Mouse (Mus musculus) heart, embryonic 14.5 days (tissue): ENCODE measurements around the gene Msi2. TPM values are rescaled to one million over a fixed set of nuclear protein-coding genes. Genes with fewer than 3 reads are reported as not detected.

Experiments
- ATAC-seq: fragments of 200-750 bp; cut with Nextera tagmentation; 2 replicates; pipeline ENCODE4 v1.8.0; 2017; ENCODE audit warnings: low read depth, moderate TSS enrichment; ENCODE audit not compliant: insufficient number of reproducible peaks, insufficient read depth, low FRiP score
- H3K27ac ChIP-seq, 2 experiments: fragments of 200-500 bp in 1 of 2; fragments of 300-500 bp in 1 of 2; sonication (generic) in 1 of 2; replicated peaks in 1 of 2; 2 replicates each; pipeline ENCODE4 v1.5.1; 2012 to 2014; ENCODE audit warnings: low read depth in 2 of 2, low read length in 2 of 2, control low read depth in 1 of 2, mild to moderate bottlenecking in 1 of 2, mixed read lengths in 1 of 2; ENCODE audit not compliant: control insufficient read depth in 1 of 2, insufficient read depth in 1 of 2
- H3K27me3 ChIP-seq: fragments of 300-500 bp; sonication (generic); 2 replicates; pipeline ENCODE4 v1.6.1; 2014; ENCODE audit warnings: mild to moderate bottlenecking, low read length, control low read depth; ENCODE audit not compliant: control insufficient read depth, insufficient read depth
- H3K36me3 ChIP-seq: fragments of 300-500 bp; sonication (generic); 2 replicates; pipeline ENCODE4 v1.6.1; 2014; ENCODE audit warnings: mild to moderate bottlenecking, control low read depth, low read length, mixed read lengths; ENCODE audit not compliant: control insufficient read depth, insufficient read depth
- H3K4me1 ChIP-seq, 2 experiments: fragments of 200-500 bp in 1 of 2; fragments of 300-500 bp in 1 of 2; sonication (generic) in 1 of 2; 2 replicates each; pipeline ENCODE4 v1.6.1; 2012 to 2014; ENCODE audit warnings: low read length in 2 of 2, control low read depth in 1 of 2, mixed read lengths in 1 of 2; ENCODE audit not compliant: control insufficient read depth in 2 of 2, insufficient read depth in 2 of 2
- H3K4me2 ChIP-seq: fragments of 300-500 bp; sonication (generic); 2 replicates; pipeline ENCODE4 v1.6.1; 2014; ENCODE audit warnings: mild to moderate bottlenecking, low read length
- H3K4me3 ChIP-seq, 2 experiments: fragments of 200-500 bp in 1 of 2; fragments of 300-500 bp in 1 of 2; sonication (generic) in 1 of 2; 2 replicates each; pipeline ENCODE4 v1.5.1; 2012 to 2014; ENCODE audit warnings: low read length in 2 of 2, mild to moderate bottlenecking in 2 of 2, control low read depth in 1 of 2, low read depth in 1 of 2, moderate library complexity in 1 of 2; ENCODE audit not compliant: control insufficient read depth in 1 of 2, insufficient read depth in 1 of 2
- H3K9ac ChIP-seq: fragments of 300-500 bp; sonication (generic); 2 replicates; pipeline ENCODE4 v1.6.1; 2014; ENCODE audit warnings: mild to moderate bottlenecking, low read length
- H3K9me3 ChIP-seq: fragments of 300-500 bp; sonication (generic); 2 replicates; pipeline ENCODE4 v1.6.1; 2016; ENCODE audit warnings: low read length, control low read depth; ENCODE audit not compliant: control insufficient read depth
- WGBS: fragments of 180-500 bp; shearing (Covaris S2); extraction: QIAGEN DNeasy Blood & Tissue Kit; methylation state at CpG from one replicate; pipeline ENCODE4 v1.1.7; 2014; 5-methylcytosine and 5-hydroxymethylcytosine counted together
- polyA plus RNA-seq: library from polyadenylated mRNA; unstranded; fragments of >200 nt; fragmentation: Nextera tagmentation; extraction: Ambion mirVana; gene quantifications from 2 replicates; pipeline ENCODE4 v1.2.1, GENCODE M21; 2014

Msi2 gene
- polyA plus RNA-seq, 1 experiment from 2014 or later, result 20.9 TPM

GRCm38 (mm10) chr11:88613008-88613407 lies 105.3 kb downstream of the Msi2 start:
- H3K9me3 ChIP-seq, result no peaks in the 10 kb centered on the region
- no peaks in the 10 kb centered on the region for H3K27me3 ChIP-seq
- peaks cover 24 to 62% of the 10 kb centered on the region in 2 experiments for H3K4me1 ChIP-seq
- no peak overlapping the region for H3K4me2 ChIP-seq
- H3K9ac ChIP-seq, result no peak overlapping the region
- 0 out of 4 replicates have a peak overlapping the region, but pooled peaks of 1 of the 2 experiments have one; percentile 33 for H3K27ac ChIP-seq
- no peak for ATAC-seq
- WGBS, result 65% methylated on average over 6 of the region's 6 CpGs
- no peak overlapping the region for H3K4me3 ChIP-seq
- H3K36me3 ChIP-seq, result peaks cover 6% of the 10 kb centered on the region; the same call in 1 of the 2 replicates

- H3K9ac ChIP-seq, result no peak overlapping the region
- H3K4me2 ChIP-seq, result no peak overlapping the region
- peaks cover 33 to 65% of the 10 kb centered on the region in 2 experiments for H3K4me1 ChIP-seq
- 87% methylated on average over 7 of the region's 7 CpGs for WGBS
- no peak for ATAC-seq
- no peak overlapping the region for H3K27ac ChIP-seq
- no peak overlapping the region for H3K4me3 ChIP-seq
- no peaks in the 10 kb centered on the region for H3K9me3 ChIP-seq
- H3K27me3 ChIP-seq, result no peaks in the 10 kb centered on the region
- peaks cover 6% of the 10 kb centered on the region; the same call in 1 of the 2 replicates for H3K36me3 ChIP-seq
These were observed 106.2 kb downstream of the Msi2 start for GRCm38 (mm10) chr11:88612141-88612540.

- Histone ChIP-seq H3K9ac (no peak overlapping the region), H3K27ac (no peak overlapping the region), H3K4me2 (no peak overlapping the region), H3K27me3 (no peaks in the 10 kb centered on the region), H3K4me1 (peaks cover 39 to 78% of the 10 kb centered on the region in 2 experiments), H3K9me3 (no peaks in the 10 kb centered on the region), H3K4me3 (no peak overlapping the region), H3K36me3 (peaks cover 6% of the 10 kb centered on the region; the same call in 1 of the 2 replicates)
- ATAC-seq, result no peak
- 92% methylated on average over 6 of the region's 6 CpGs for WGBS
These were observed 107.5 kb downstream of the Msi2 start for GRCm38 (mm10) chr11:88610809-88611208.

GRCm38 (mm10) chr11:88610112-88610511 lies 108.2 kb downstream of the Msi2 start:
- Histone ChIP-seq H3K27me3 (no peaks in the 10 kb centered on the region), H3K9me3 (no peaks in the 10 kb centered on the region), H3K4me3 (no peak overlapping the region), H3K9ac (no peak overlapping the region), H3K27ac (no peak overlapping the region), H3K36me3 (peaks cover 6% of the 10 kb centered on the region; the same call in 1 of the 2 replicates), H3K4me1 (peaks cover 42 to 79% of the 10 kb centered on the region in 2 experiments), H3K4me2 (no peak overlapping the region)
- ATAC-seq, result no peak
- 100% methylated on average over 1 of the region's 1 CpGs for WGBS

GRCm38 (mm10) chr11:88608584-88608983 lies 109.7 kb downstream of the Msi2 start:
- no peak overlapping the region for H3K27ac ChIP-seq
- no peak overlapping the region for H3K4me3 ChIP-seq
- H3K4me2 ChIP-seq, result no peak overlapping the region
- ATAC-seq, result no peak
- no peaks in the 10 kb centered on the region for H3K27me3 ChIP-seq
- H3K9me3 ChIP-seq, result no peaks in the 10 kb centered on the region
- H3K36me3 ChIP-seq, result peaks cover 11% of the 10 kb centered on the region; the same call in 1 of the 2 replicates
- H3K4me1 ChIP-seq, result peaks cover 44 to 74% of the 10 kb centered on the region in 2 experiments
- H3K9ac ChIP-seq, result no peak overlapping the region
- 53% methylated on average over 4 of the region's 4 CpGs for WGBS

GRCm38 (mm10) chr11:88607725-88608383 lies 110.5 kb downstream of the Msi2 start:
- H3K27ac ChIP-seq, result peak overlapping the region in 1 of 2 experiments; percentile 55; a peak in 1 of 4 replicates
- no peak overlapping the region; the same call in 1 of the 2 replicates for H3K9ac ChIP-seq
- peaks cover 45 to 74% of the 10 kb centered on the region in 2 experiments for H3K4me1 ChIP-seq
- peak overlapping the region; percentile 14; the same call in 1 of the 2 replicates for H3K4me2 ChIP-seq
- peaks cover 13% of the 10 kb centered on the region for H3K36me3 ChIP-seq
- no peaks in the 10 kb centered on the region for H3K27me3 ChIP-seq
- WGBS, result 46% methylated on average over 12 of the region's 12 CpGs
- no peaks in the 10 kb centered on the region for H3K9me3 ChIP-seq
- no peak overlapping the region for H3K4me3 ChIP-seq
- no peak for ATAC-seq

GRCm38 (mm10) chr11:88605771-88606170 lies 112.5 kb downstream of the Msi2 start:
- Histone ChIP-seq H3K9me3 (no peaks in the 10 kb centered on the region), H3K4me1 (peaks cover 47 to 84% of the 10 kb centered on the region in 2 experiments), H3K27ac (peak overlapping the region in 1 of 2 experiments; percentile 46; a peak in 1 of 4 replicates), H3K9ac (no peak overlapping the region), H3K36me3 (peaks cover 16% of the 10 kb centered on the region), H3K4me2 (no peak overlapping the region), H3K27me3 (no peaks in the 10 kb centered on the region), H3K4me3 (no peak overlapping the region)
- no peak for ATAC-seq
- 68% methylated on average over 6 of the region's 6 CpGs for WGBS
